Comparison of ENCODE assay signal across 18 mouse cellular contexts in the genomic region with DNA sequence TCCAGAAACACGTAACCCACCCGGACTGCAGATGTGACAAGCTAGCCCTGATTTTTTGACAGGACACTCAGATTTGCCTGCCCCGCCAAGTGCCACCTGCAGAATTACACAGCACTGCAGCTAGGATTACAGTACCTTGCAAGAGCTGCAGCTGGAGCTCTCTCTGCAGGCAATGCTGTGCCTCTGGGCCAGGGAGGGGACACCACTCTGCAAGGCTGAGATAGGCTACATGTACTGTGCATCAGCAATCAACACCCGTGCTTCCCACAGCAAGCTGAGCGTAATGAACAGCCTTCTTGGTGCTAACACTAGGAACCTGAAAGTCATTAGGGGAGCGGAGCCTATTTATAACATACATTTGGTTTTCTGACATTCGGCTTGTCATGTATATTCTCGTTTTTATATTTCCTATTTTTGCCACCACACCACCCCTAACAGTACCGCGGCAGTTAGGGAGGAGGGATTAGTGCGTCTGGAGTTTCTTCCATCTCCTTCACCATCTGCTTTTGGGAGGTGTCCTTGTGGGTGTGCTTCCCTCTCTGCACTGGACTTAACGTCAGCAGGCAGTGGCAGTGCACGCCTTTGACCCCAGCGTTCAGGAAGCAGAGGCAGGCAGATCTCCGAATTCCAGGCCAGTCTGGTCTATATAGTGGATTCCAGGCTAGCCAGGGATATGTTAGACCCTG. TPM values are rescaled to one million over a fixed set of nuclear protein-coding genes. Genes with fewer than 3 reads are reported as not detected.
A peak's percentile ranks its signal among the peaks of the same experiment; 100 is the strongest.
DNase-seq lines count a peak whose midpoint lies in the region; ATAC-seq and TF ChIP-seq lines count a peak whose summit lies in the region.
"Had no signal": no experiment of that assay in that cellular context is flagged by ENCODE, and none has a peak within 500 bp of the region (broad histone marks: within the 10 kb centered on the region; RNA-seq: fewer than 3 reads in every experiment).

No protein-coding gene starts in this region.

- H3K27ac ChIP-seq in midbrain, embryonic 15.5 days = no peak overlapping the region
- no peak overlapping the region for H3K27ac ChIP-seq in midbrain, postnatal 0 days (ENCODE audit: low read depth, low read length)
- H3K27ac ChIP-seq in liver, embryonic 15.5 days (replicated peaks) = peak overlapping the region; percentile 76
- no peak overlapping the region for H3K27ac ChIP-seq in hindbrain, postnatal 0 days
- no peak overlapping the region for H3K27ac ChIP-seq in hindbrain, embryonic 11.5 days (ENCODE audit: low read depth, low read length)
- H3K27ac ChIP-seq: embryonic facial prominence, embryonic 13.5 days; heart, embryonic 13.5 days; limb, embryonic 13.5 days had no signal

- H3K4me2 ChIP-seq in midbrain, embryonic 15.5 days = no peak overlapping the region
- no peak overlapping the region for H3K4me2 ChIP-seq in midbrain, postnatal 0 days (ENCODE audit: low read depth, low read length, poor library complexity, severe bottlenecking)
- H3K4me2 ChIP-seq in liver, embryonic 15.5 days = peak overlapping the region; percentile 39
- H3K4me2 ChIP-seq in hindbrain, postnatal 0 days (ENCODE audit: low read depth, low read length) = no peak overlapping the region
- H3K4me2 ChIP-seq in hindbrain, embryonic 11.5 days (replicated peaks; ENCODE audit: low read depth, low read length) = no peak overlapping the region
- H3K4me2 ChIP-seq: embryonic facial prominence, embryonic 13.5 days; heart, embryonic 13.5 days; limb, embryonic 13.5 days had no signal

- TF ChIP-seq CTCF in midbrain, postnatal 0 days (IDR thresholded peaks at IDR 0.05) = no peak
- no peak for TF ChIP-seq CTCF in hindbrain, postnatal 0 days (IDR thresholded peaks at IDR 0.05; ENCODE audit: low read depth)

- H3K9me3 ChIP-seq in midbrain, embryonic 15.5 days = no peaks in the 10 kb centered on the region
- H3K9me3 ChIP-seq in midbrain, postnatal 0 days (ENCODE audit: low read length) = no peaks in the 10 kb centered on the region
- no peaks in the 10 kb centered on the region for H3K9me3 ChIP-seq in liver, embryonic 15.5 days (replicated peaks)
- no peaks in the 10 kb centered on the region for H3K9me3 ChIP-seq in hindbrain, postnatal 0 days (ENCODE audit: low read length)
- no peaks in the 10 kb centered on the region for H3K9me3 ChIP-seq in hindbrain, embryonic 11.5 days (ENCODE audit: control insufficient read depth, low read length)
- H3K9me3 ChIP-seq: embryonic facial prominence, embryonic 13.5 days; heart, embryonic 13.5 days; limb, embryonic 13.5 days had no signal

- H3K4me1 ChIP-seq in midbrain, embryonic 15.5 days = no peaks in the 10 kb centered on the region
- H3K4me1 ChIP-seq in midbrain, postnatal 0 days (ENCODE audit: insufficient read depth, low read length) = no peaks in the 10 kb centered on the region; the same call in 1 of the 2 replicates
- peaks cover 33% of the 10 kb centered on the region for H3K4me1 ChIP-seq in liver, embryonic 15.5 days (replicated peaks)
- H3K4me1 ChIP-seq in hindbrain, postnatal 0 days (ENCODE audit: insufficient read depth, low read length) = no peaks in the 10 kb centered on the region
- H3K4me1 ChIP-seq in hindbrain, embryonic 11.5 days (replicated peaks; ENCODE audit: control insufficient read depth, insufficient read depth, low read length) = no peaks in the 10 kb centered on the region

- H3K27me3 ChIP-seq in midbrain, embryonic 15.5 days (replicated peaks) = no peaks in the 10 kb centered on the region
- no peaks in the 10 kb centered on the region for H3K27me3 ChIP-seq in midbrain, postnatal 0 days (ENCODE audit: insufficient read depth, low read length)
- H3K27me3 ChIP-seq in liver, embryonic 15.5 days = no peaks in the 10 kb centered on the region
- H3K27me3 ChIP-seq in hindbrain, postnatal 0 days (ENCODE audit: insufficient read depth, low read length) = no peaks in the 10 kb centered on the region
- no peaks in the 10 kb centered on the region for H3K27me3 ChIP-seq in hindbrain, embryonic 11.5 days (ENCODE audit: control insufficient read depth, insufficient read depth, low read length)
- H3K27me3 ChIP-seq: embryonic facial prominence, embryonic 13.5 days; heart, embryonic 13.5 days; limb, embryonic 13.5 days; Patski had no signal

- no peak overlapping the region for H3K9ac ChIP-seq in midbrain, embryonic 15.5 days
- no peak overlapping the region for H3K9ac ChIP-seq in midbrain, postnatal 0 days (replicated peaks; ENCODE audit: low read length, poor library complexity, severe bottlenecking)
- H3K9ac ChIP-seq in liver, embryonic 15.5 days = no peak overlapping the region
- H3K9ac ChIP-seq in hindbrain, postnatal 0 days (replicated peaks; ENCODE audit: low read length) = no peak overlapping the region
- H3K9ac ChIP-seq in hindbrain, embryonic 11.5 days (ENCODE audit: low read depth, low read length) = no peak overlapping the region
- H3K9ac ChIP-seq: embryonic facial prominence, embryonic 13.5 days; heart, embryonic 13.5 days; limb, embryonic 13.5 days had no signal

- 95% methylated on average over 15 of the region's 15 CpGs for WGBS in midbrain, embryonic 15.5 days
- 96% methylated on average over 15 of the region's 15 CpGs for WGBS in midbrain, postnatal 0 days
- 56% methylated on average over 15 of the region's 15 CpGs for WGBS in liver, embryonic 15.5 days (ENCODE audit: insufficient replicate concordance)
- 94% methylated on average over 15 of the region's 15 CpGs for WGBS in hindbrain, postnatal 0 days
- WGBS in hindbrain, embryonic 11.5 days = 95% methylated on average over 15 of the region's 15 CpGs

- no peak overlapping the region for H3K4me3 ChIP-seq in midbrain, embryonic 15.5 days
- H3K4me3 ChIP-seq in midbrain, postnatal 0 days (ENCODE audit: low read depth, low read length) = no peak overlapping the region
- no peak overlapping the region for H3K4me3 ChIP-seq in liver, embryonic 15.5 days (replicated peaks)
- H3K4me3 ChIP-seq in hindbrain, postnatal 0 days (ENCODE audit: low read length) = no peak overlapping the region
- no peak overlapping the region for H3K4me3 ChIP-seq in hindbrain, embryonic 11.5 days (ENCODE audit: low read depth, low read length)
- H3K4me3 ChIP-seq: embryonic facial prominence, embryonic 13.5 days; heart, embryonic 13.5 days; limb, embryonic 13.5 days had no signal

- ATAC-seq in midbrain, embryonic 15.5 days (replicated peaks) = 0 out of 2 replicates have a peak, but pooled peaks have one; percentile 9
- ATAC-seq in midbrain, postnatal 0 days (ENCODE audit: low FRiP score) = no peak
- ATAC-seq in erythroblast, adult 5-6 weeks (replicated peaks; ENCODE audit: low FRiP score, poor library complexity, severe bottlenecking) = peak; percentile 95
- peak; percentile 99 for ATAC-seq in liver, embryonic 15.5 days (ENCODE audit: insufficient read depth)
- no peak for ATAC-seq in hindbrain, postnatal 0 days
- ATAC-seq in hindbrain, embryonic 11.5 days (ENCODE audit: low FRiP score) = no peak
- ATAC-seq: activated CD4-positive, CD25-positive, alpha-beta regulatory T cell, adult 4 months; midbrain, embryonic 16.5 days; Patski had no signal

- no peak for DNase-seq in midbrain, postnatal 0 days (ENCODE audit: low spot score)
- DNase-seq in cerebellum, adult 9-10 months = no peak
- DNase-seq in hindbrain, postnatal 0 days (ENCODE audit: low spot score) = no peak
- no peak for DNase-seq in hindbrain, embryonic 11.5 days (ENCODE audit: low spot score)
- DNase-seq: adrenal gland, postnatal 25 days; cerebellum, postnatal 36 days; gastrocnemius, postnatal 36 days; kidney, adult 9 months; kidney, postnatal 36 days had no signal

- H3K36me3 ChIP-seq in midbrain, embryonic 15.5 days (replicated peaks) = peaks cover 20% of the 10 kb centered on the region
- H3K36me3 ChIP-seq in midbrain, postnatal 0 days (ENCODE audit: insufficient read depth, low read length) = peaks cover 17% of the 10 kb centered on the region
- peaks cover 57% of the 10 kb centered on the region for H3K36me3 ChIP-seq in liver, embryonic 15.5 days (replicated peaks)
- peaks cover 30% of the 10 kb centered on the region for H3K36me3 ChIP-seq in hindbrain, postnatal 0 days (ENCODE audit: insufficient read depth, low read length)
- H3K36me3 ChIP-seq in hindbrain, embryonic 11.5 days (ENCODE audit: control insufficient read depth, insufficient read depth, low read length) = peaks cover 6% of the 10 kb centered on the region; the same call in 1 of the 2 replicates

RNA-seq across cellular contexts. Expression of a gene that starts 46.7 kb away (rescaled TPM):
- 44.0 and 54.3 TPM in 2 replicates for polyA plus RNA-seq in midbrain, embryonic 15.5 days (2015; fragmentation: Nextera tagmentation; extraction: Ambion mirVana)
- 9.6 and 10.6 TPM in 2 replicates for total RNA-seq in midbrain, postnatal 0 days (2014; rRNA removed)
- polyA plus RNA-seq in midbrain, postnatal 0 days (2015; fragmentation: Nextera tagmentation; extraction: Ambion mirVana) = 46.2 and 51.2 TPM in 2 replicates
- total RNA-seq in erythroblast, adult 5-6 weeks (2015; ENCODE audit: low replicate concordance) = 99.1 and 113 TPM in 2 replicates
- 93.6 and 115 TPM in 2 replicates for total RNA-seq in erythroblast, adult 5-6 weeks (2017; ENCODE audit: low replicate concordance)
- polyA plus RNA-seq in liver, embryonic 15.5 days (2015; fragmentation: Nextera tagmentation; extraction: Ambion mirVana) = 204 and 248 TPM in 2 replicates
- 7.1 and 11.2 TPM in 2 replicates for total RNA-seq in hindbrain, postnatal 0 days (2014; rRNA removed)
- 71.0 and 85.4 TPM in 2 replicates for polyA plus RNA-seq in hindbrain, postnatal 0 days (2015; fragmentation: Nextera tagmentation; extraction: Ambion mirVana)
- 110 and 117 TPM in 2 replicates for polyA plus RNA-seq in hindbrain, embryonic 11.5 days (2014; fragmentation: Nextera tagmentation; extraction: Ambion mirVana)

Comparison
In these comparisons a context has a peak if more than half of its experiments do, and no peak if none do; other contexts are left out.
1. ATAC-seq: peak in midbrain, embryonic 15.5 days (single experiment), erythroblast, adult 5-6 weeks (single experiment) and liver, embryonic 15.5 days (single experiment); none in midbrain, postnatal 0 days (single experiment), hindbrain, postnatal 0 days (single experiment) and hindbrain, embryonic 11.5 days (single experiment).